Mouse (Mus musculus): Measurements from ENCODE around the gene Adamts16. TPM values are rescaled to one million over a fixed set of nuclear protein-coding genes. Genes with fewer than 3 reads are reported as not detected.

Gene Adamts16
- polyA plus RNA-seq, 1 experiment from 2014 or later, result 1.1 TPM

DNA sequence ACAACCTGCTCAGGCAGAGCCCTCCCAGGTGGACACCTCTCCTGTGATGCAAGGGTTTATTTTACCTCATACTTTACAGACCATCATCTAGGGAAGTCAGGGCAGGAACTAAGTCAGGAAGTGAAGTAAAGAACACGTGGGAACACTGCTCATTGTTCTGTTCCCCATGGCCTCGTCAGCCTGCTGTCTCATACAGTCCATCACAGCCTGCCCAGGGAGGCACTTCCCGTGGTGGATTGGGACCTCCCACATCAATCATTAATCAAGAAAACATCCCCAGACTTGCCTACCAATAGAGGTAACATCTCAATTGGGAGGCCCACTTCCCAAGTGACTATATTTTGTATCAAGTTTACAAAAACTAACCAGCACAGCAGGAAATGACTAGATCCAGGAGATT lies 27.2 kb downstream of the Adamts16 start:
- ATAC-seq, result no peak
- H3K9me3 ChIP-seq (ENCODE audit: control insufficient read depth, low read length), result no peaks in the 10 kb centered on the region
- WGBS, result 57% methylated on average over 3 of the region's 3 CpGs
- H3K4me3 ChIP-seq (replicated peaks; ENCODE audit: low read length), result no peak overlapping the region
- H3K36me3 ChIP-seq (ENCODE audit: control insufficient read depth, insufficient read depth), result no peaks in the 10 kb centered on the region
- no peaks in the 10 kb centered on the region for H3K4me1 ChIP-seq (replicated peaks; ENCODE audit: control insufficient read depth, insufficient read depth, low read length)
- H3K4me2 ChIP-seq (ENCODE audit: low read length), result no peak overlapping the region
- no peak overlapping the region for H3K27ac ChIP-seq (ENCODE audit: low read length)
- H3K9ac ChIP-seq (replicated peaks; ENCODE audit: low read depth, low read length), result no peak overlapping the region
- no peaks in the 10 kb centered on the region for H3K27me3 ChIP-seq (replicated peaks; ENCODE audit: control insufficient read depth, insufficient read depth, low read length)

DNA sequence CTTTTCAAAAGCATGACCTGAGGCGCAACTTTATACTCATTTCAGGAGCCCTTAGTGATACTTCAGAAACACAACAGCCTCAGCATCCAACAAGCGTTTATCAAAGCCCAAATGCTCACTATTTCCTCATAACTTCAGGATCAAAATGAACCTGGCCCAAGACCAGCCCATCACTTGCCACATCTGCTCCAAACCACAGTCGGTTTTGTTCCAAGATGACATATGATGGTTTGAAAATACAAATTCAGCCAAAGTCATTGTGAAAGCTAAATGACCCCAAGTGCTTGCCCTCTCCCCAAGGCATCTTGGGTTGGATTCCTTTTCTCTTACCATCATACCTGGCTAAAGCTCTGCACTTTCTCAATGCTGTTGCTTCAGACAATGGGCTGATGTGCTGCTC lies 36.1 kb downstream of the Adamts16 start:
- H3K27ac ChIP-seq (ENCODE audit: low read length), result no peak overlapping the region
- H3K4me2 ChIP-seq (ENCODE audit: low read length), result no peak overlapping the region
- no peak for ATAC-seq
- H3K9ac ChIP-seq (replicated peaks; ENCODE audit: low read depth, low read length), result no peak overlapping the region
- H3K36me3 ChIP-seq (ENCODE audit: control insufficient read depth, insufficient read depth), result no peaks in the 10 kb centered on the region
- WGBS, result 91% methylated on average over 3 of the region's 3 CpGs
- H3K27me3 ChIP-seq (replicated peaks; ENCODE audit: control insufficient read depth, insufficient read depth, low read length), result no peaks in the 10 kb centered on the region
- H3K4me3 ChIP-seq (replicated peaks; ENCODE audit: low read length), result no peak overlapping the region
- H3K4me1 ChIP-seq (replicated peaks; ENCODE audit: control insufficient read depth, insufficient read depth, low read length), result no peaks in the 10 kb centered on the region
- no peaks in the 10 kb centered on the region for H3K9me3 ChIP-seq (ENCODE audit: control insufficient read depth, low read length)

- 79% methylated on average over 1 of the region's 1 CpGs for WGBS
- no peak overlapping the region for H3K4me2 ChIP-seq (ENCODE audit: low read length)
- no peaks in the 10 kb centered on the region for H3K36me3 ChIP-seq (ENCODE audit: control insufficient read depth, insufficient read depth)
- no peaks in the 10 kb centered on the region for H3K27me3 ChIP-seq (replicated peaks; ENCODE audit: control insufficient read depth, insufficient read depth, low read length)
- 0 out of 2 replicates have a peak, but pooled peaks cover 2% of the 10 kb centered on the region for H3K4me1 ChIP-seq (replicated peaks; ENCODE audit: control insufficient read depth, insufficient read depth, low read length)
- H3K9ac ChIP-seq (replicated peaks; ENCODE audit: low read depth, low read length), result no peak overlapping the region
- no peak overlapping the region for H3K4me3 ChIP-seq (replicated peaks; ENCODE audit: low read length)
- no peaks in the 10 kb centered on the region for H3K9me3 ChIP-seq (ENCODE audit: control insufficient read depth, low read length)
- H3K27ac ChIP-seq (ENCODE audit: low read length), result no peak overlapping the region
- no peak for ATAC-seq
Measured at GRCm38 (mm10) chr13:70802849-70803248, 38.8 kb downstream of the Adamts16 start.

GRCm38 (mm10) chr13:70799322-70799721 lies 42.3 kb downstream of the Adamts16 start:
- ATAC-seq, result no peak
- no peaks in the 10 kb centered on the region for H3K9me3 ChIP-seq (ENCODE audit: control insufficient read depth, low read length)
- 0 out of 2 replicates have a peak, but pooled peaks cover 2% of the 10 kb centered on the region for H3K4me1 ChIP-seq (replicated peaks; ENCODE audit: control insufficient read depth, insufficient read depth, low read length)
- no peak overlapping the region for H3K4me2 ChIP-seq (ENCODE audit: low read length)
- no peak overlapping the region for H3K27ac ChIP-seq (ENCODE audit: low read length)
- H3K4me3 ChIP-seq (replicated peaks; ENCODE audit: low read length), result no peak overlapping the region
- H3K27me3 ChIP-seq (replicated peaks; ENCODE audit: control insufficient read depth, insufficient read depth, low read length), result no peaks in the 10 kb centered on the region
- H3K36me3 ChIP-seq (ENCODE audit: control insufficient read depth, insufficient read depth), result no peaks in the 10 kb centered on the region
- H3K9ac ChIP-seq (replicated peaks; ENCODE audit: low read depth, low read length), result no peak overlapping the region
- 70% methylated on average over 3 of the region's 3 CpGs for WGBS

DNA sequence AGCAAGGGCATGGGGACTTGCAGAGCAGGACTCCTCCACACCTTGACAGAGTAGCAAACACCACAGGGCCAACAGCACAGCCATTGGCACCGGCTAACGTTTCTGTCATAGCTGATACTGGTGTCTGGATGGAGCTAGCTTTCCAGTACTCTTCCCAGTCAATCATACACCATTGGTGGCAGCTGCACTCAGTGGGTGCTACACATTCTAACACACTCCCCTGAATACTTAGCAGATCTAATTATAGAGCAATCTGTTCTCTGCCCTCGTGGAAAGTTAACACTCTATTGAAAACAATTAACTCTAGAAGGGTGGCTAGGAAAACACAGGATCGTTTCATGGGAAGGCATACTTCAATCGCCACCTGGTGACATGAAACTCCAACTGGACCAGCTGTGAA lies 43.2 kb downstream of the Adamts16 start:
- H3K9ac ChIP-seq (replicated peaks; ENCODE audit: low read depth, low read length), result no peak overlapping the region
- no peaks in the 10 kb centered on the region for H3K27me3 ChIP-seq (replicated peaks; ENCODE audit: control insufficient read depth, insufficient read depth, low read length)
- H3K4me2 ChIP-seq (ENCODE audit: low read length), result no peak overlapping the region
- ATAC-seq, result peak; percentile 87
- no peaks in the 10 kb centered on the region for H3K36me3 ChIP-seq (ENCODE audit: control insufficient read depth, insufficient read depth)
- no peaks in the 10 kb centered on the region for H3K9me3 ChIP-seq (ENCODE audit: control insufficient read depth, low read length)
- no peak overlapping the region for H3K4me3 ChIP-seq (replicated peaks; ENCODE audit: low read length)
- WGBS, result 47% methylated on average over 5 of the region's 5 CpGs
- no peak overlapping the region for H3K27ac ChIP-seq (ENCODE audit: low read length)
- 0 out of 2 replicates have a peak, but pooled peaks cover 4% of the 10 kb centered on the region for H3K4me1 ChIP-seq (replicated peaks; ENCODE audit: control insufficient read depth, insufficient read depth, low read length)

GRCm38 (mm10) chr13:70794074-70794572 lies 47.5 kb downstream of the Adamts16 start:
- H3K27ac ChIP-seq (ENCODE audit: low read length), result no peak overlapping the region
- H3K4me1 ChIP-seq (replicated peaks; ENCODE audit: control insufficient read depth, insufficient read depth, low read length), result 0 out of 2 replicates have a peak, but pooled peaks cover 4% of the 10 kb centered on the region
- H3K27me3 ChIP-seq (replicated peaks; ENCODE audit: control insufficient read depth, insufficient read depth, low read length), result no peaks in the 10 kb centered on the region
- no peaks in the 10 kb centered on the region for H3K36me3 ChIP-seq (ENCODE audit: control insufficient read depth, insufficient read depth)
- H3K9me3 ChIP-seq (ENCODE audit: control insufficient read depth, low read length), result no peaks in the 10 kb centered on the region
- WGBS, result 44% methylated on average over 8 of the region's 8 CpGs
- no peak overlapping the region for H3K9ac ChIP-seq (replicated peaks; ENCODE audit: low read depth, low read length)
- ATAC-seq, result no peak
- no peak overlapping the region for H3K4me2 ChIP-seq (ENCODE audit: low read length)
- H3K4me3 ChIP-seq (replicated peaks; ENCODE audit: low read length), result no peak overlapping the region

DNA sequence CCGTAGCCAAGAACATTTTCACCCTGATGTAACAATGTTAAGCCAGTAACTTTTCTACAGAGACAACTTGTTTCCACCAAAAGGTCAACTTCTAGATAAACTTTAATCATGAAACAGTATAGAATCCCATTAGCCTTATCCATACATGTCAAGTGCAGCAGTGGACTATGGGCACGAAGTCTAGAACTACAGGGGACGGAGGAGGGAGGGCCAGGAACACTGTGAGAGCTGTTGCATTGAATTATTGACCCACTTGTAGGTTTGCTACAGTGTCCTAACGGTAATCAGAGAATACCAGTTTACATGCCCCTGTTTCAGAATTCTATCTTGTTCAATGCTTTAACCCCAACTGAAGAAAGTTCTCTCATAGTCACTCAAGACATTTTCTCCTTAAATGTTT lies 48.0 kb downstream of the Adamts16 start:
- no peak for ATAC-seq
- Histone ChIP-seq H3K4me1 (replicated peaks; ENCODE audit: control insufficient read depth, insufficient read depth, low read length) (0 out of 2 replicates have a peak, but pooled peaks cover 4% of the 10 kb centered on the region), H3K27me3 (replicated peaks; ENCODE audit: control insufficient read depth, insufficient read depth, low read length) (no peaks in the 10 kb centered on the region), H3K9ac (replicated peaks; ENCODE audit: low read depth, low read length) (no peak overlapping the region), H3K27ac (ENCODE audit: low read length) (no peak overlapping the region), H3K36me3 (ENCODE audit: control insufficient read depth, insufficient read depth) (no peaks in the 10 kb centered on the region), H3K4me3 (replicated peaks; ENCODE audit: low read length) (no peak overlapping the region), H3K4me2 (ENCODE audit: low read length) (no peak overlapping the region), H3K9me3 (ENCODE audit: control insufficient read depth, low read length) (no peaks in the 10 kb centered on the region)
- WGBS, result 86% methylated on average over 4 of the region's 4 CpGs

GRCm38 (mm10) chr13:70792950-70793349 lies 48.7 kb downstream of the Adamts16 start:
- Histone ChIP-seq H3K27me3 (replicated peaks; ENCODE audit: control insufficient read depth, insufficient read depth, low read length) (no peaks in the 10 kb centered on the region), H3K4me2 (ENCODE audit: low read length) (no peak overlapping the region), H3K27ac (ENCODE audit: low read length) (no peak overlapping the region), H3K4me3 (replicated peaks; ENCODE audit: low read length) (no peak overlapping the region), H3K36me3 (ENCODE audit: control insufficient read depth, insufficient read depth) (no peaks in the 10 kb centered on the region), H3K9ac (replicated peaks; ENCODE audit: low read depth, low read length) (no peak overlapping the region), H3K4me1 (replicated peaks; ENCODE audit: control insufficient read depth, insufficient read depth, low read length) (0 out of 2 replicates have a peak, but pooled peaks cover 2% of the 10 kb centered on the region), H3K9me3 (ENCODE audit: control insufficient read depth, low read length) (no peaks in the 10 kb centered on the region)
- 93% methylated on average over 7 of the region's 7 CpGs for WGBS
- no peak for ATAC-seq

GRCm38 (mm10) chr13:70789806-70790205 lies 51.8 kb downstream of the Adamts16 start:
- H3K27me3 ChIP-seq (replicated peaks; ENCODE audit: control insufficient read depth, insufficient read depth, low read length), result no peaks in the 10 kb centered on the region
- no peak overlapping the region for H3K4me2 ChIP-seq (ENCODE audit: low read length)
- H3K4me1 ChIP-seq (replicated peaks; ENCODE audit: control insufficient read depth, insufficient read depth, low read length), result 0 out of 2 replicates have a peak, but pooled peaks cover 2% of the 10 kb centered on the region
- WGBS, result 59% methylated on average over 1 of the region's 1 CpGs
- no peak overlapping the region for H3K9ac ChIP-seq (replicated peaks; ENCODE audit: low read depth, low read length)
- ATAC-seq, result no peak
- H3K36me3 ChIP-seq (ENCODE audit: control insufficient read depth, insufficient read depth), result no peaks in the 10 kb centered on the region
- no peak overlapping the region for H3K4me3 ChIP-seq (replicated peaks; ENCODE audit: low read length)
- no peaks in the 10 kb centered on the region for H3K9me3 ChIP-seq (ENCODE audit: control insufficient read depth, low read length)
- no peak overlapping the region for H3K27ac ChIP-seq (ENCODE audit: low read length)

DNA sequence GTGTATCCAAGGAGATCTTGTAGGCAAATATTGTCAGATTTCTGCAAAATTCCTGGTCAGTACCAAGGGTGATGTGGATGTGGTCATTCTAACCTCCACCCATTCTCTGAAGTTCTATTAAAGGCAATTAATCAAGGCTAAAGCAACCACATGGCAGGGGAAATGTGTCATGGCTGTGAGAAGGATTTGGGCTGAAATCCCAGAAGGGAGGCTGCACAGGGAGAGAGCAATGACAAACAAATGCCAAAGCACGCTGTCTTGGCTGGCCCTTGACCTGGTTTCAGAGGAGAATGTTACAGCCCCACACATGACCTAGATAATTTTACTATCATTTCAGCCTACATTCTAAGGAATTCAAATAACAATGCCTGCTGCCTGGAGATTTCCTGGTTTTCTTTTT lies 52.6 kb downstream of the Adamts16 start:
- H3K9me3 ChIP-seq (ENCODE audit: control insufficient read depth, low read length), result no peaks in the 10 kb centered on the region
- WGBS, result 83% methylated on average over 1 of the region's 1 CpGs
- no peaks in the 10 kb centered on the region for H3K36me3 ChIP-seq (ENCODE audit: control insufficient read depth, insufficient read depth)
- no peaks in the 10 kb centered on the region for H3K27me3 ChIP-seq (replicated peaks; ENCODE audit: control insufficient read depth, insufficient read depth, low read length)
- H3K4me3 ChIP-seq (replicated peaks; ENCODE audit: low read length), result no peak overlapping the region
- H3K9ac ChIP-seq (replicated peaks; ENCODE audit: low read depth, low read length), result no peak overlapping the region
- H3K4me1 ChIP-seq (replicated peaks; ENCODE audit: control insufficient read depth, insufficient read depth, low read length), result no peaks in the 10 kb centered on the region
- no peak overlapping the region for H3K4me2 ChIP-seq (ENCODE audit: low read length)
- H3K27ac ChIP-seq (ENCODE audit: low read length), result no peak overlapping the region
- ATAC-seq, result no peak

Data from forebrain, embryonic 16.5 days (tissue).